Mouse (Mus musculus): Measurements from ENCODE around the gene Pafah1b3. TPM values are rescaled to one million over a fixed set of nuclear protein-coding genes. Genes with fewer than 3 reads are reported as not detected.
A peak's percentile ranks its signal among the peaks of the same experiment; 100 is the strongest.

Gene Pafah1b3
- polyA plus RNA-seq, 1 experiment from 2014 or later = 571 TPM

DNA sequence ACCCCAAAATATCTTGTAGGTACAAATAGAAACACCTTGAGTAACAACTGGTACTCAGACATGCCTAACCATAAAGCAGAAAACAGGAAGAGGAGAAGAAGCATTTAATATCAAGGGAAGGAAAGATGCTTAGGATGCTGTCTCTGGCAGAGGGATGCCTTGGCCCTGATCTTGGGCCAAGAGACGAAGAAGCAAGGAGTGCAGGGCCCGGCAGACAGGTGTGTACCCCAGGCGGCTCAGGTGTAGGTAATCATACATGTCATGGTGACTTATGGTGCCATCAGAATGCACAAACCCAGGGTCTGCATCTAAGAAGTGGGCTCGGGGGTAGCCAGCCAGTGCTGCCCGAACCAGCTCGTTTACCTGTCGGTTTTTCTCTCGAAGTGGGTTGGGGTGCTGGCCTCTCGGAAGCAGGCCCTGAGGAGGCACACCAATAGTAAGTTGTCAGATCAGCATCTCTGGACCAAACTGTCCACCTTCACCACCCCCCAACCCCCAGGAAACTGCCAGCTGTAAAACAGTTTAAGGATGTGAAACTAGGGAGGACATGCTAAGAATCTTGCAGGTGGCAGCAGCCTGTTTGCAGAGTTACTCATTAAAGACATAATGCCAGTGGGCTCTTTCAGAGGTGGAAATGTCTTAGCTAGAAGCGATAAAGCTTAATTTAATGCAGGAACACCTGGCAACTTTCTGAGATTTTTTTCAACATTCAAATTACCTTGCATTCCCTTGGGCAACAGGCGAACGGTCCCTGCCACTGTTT is 2.6 kb downstream of the Pafah1b3 start:
- Histone ChIP-seq H3K4me2 (ENCODE audit: low read length) (no peak overlapping the region), H3K27me3 (replicated peaks; ENCODE audit: control insufficient read depth, insufficient read depth, low read length) (no peaks in the 10 kb centered on the region), H3K4me1 (ENCODE audit: control insufficient read depth, insufficient read depth, low read depth, low read length) (peaks cover 16% of the 10 kb centered on the region), H3K9ac (ENCODE audit: low read depth, low read length) (no peak overlapping the region), H3K4me3 (ENCODE audit: low read length) (no peak overlapping the region), H3K27ac (ENCODE audit: low read depth, low read length) (no peak overlapping the region; the same call in 1 of the 2 replicates), H3K36me3 (ENCODE audit: control insufficient read depth, insufficient read depth, low read length) (peaks cover 35% of the 10 kb centered on the region), H3K9me3 (ENCODE audit: control insufficient read depth, low read length) (no peaks in the 10 kb centered on the region)
- no peak for ATAC-seq
- 90% methylated on average over 12 of the region's 12 CpGs for WGBS

DNA sequence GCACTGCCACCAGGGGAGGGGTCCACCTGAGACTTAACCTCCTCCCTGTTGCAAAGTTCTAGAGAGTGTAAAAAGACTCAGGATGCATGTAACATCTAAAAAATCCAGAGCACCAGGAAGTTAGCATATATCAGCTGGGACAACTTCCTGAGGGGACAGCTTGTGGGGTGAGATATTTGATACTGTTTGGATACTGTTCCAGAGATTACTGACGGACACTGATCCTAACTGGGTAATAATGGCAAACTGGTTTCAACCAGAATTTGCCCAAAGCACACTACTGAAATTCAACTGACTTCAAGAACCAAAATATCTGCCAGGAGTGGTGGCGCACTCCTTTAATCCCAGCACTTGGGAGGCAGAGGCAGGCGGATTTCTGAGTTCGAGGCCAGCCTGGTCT is 3.3 kb downstream of the Pafah1b3 start:
- H3K4me2 ChIP-seq (ENCODE audit: low read length) = no peak overlapping the region
- H3K9me3 ChIP-seq (ENCODE audit: control insufficient read depth, low read length) = no peaks in the 10 kb centered on the region
- peaks cover 41% of the 10 kb centered on the region for H3K36me3 ChIP-seq (ENCODE audit: control insufficient read depth, insufficient read depth, low read length)
- no peak overlapping the region for H3K9ac ChIP-seq (ENCODE audit: low read depth, low read length)
- no peak overlapping the region for H3K27ac ChIP-seq (ENCODE audit: low read depth, low read length)
- H3K4me3 ChIP-seq (ENCODE audit: low read length) = no peak overlapping the region
- H3K4me1 ChIP-seq (ENCODE audit: control insufficient read depth, insufficient read depth, low read depth, low read length) = peaks cover 16% of the 10 kb centered on the region
- WGBS = 90% methylated on average over 4 of the region's 4 CpGs
- ATAC-seq = no peak
- no peaks in the 10 kb centered on the region for H3K27me3 ChIP-seq (replicated peaks; ENCODE audit: control insufficient read depth, insufficient read depth, low read length)

DNA sequence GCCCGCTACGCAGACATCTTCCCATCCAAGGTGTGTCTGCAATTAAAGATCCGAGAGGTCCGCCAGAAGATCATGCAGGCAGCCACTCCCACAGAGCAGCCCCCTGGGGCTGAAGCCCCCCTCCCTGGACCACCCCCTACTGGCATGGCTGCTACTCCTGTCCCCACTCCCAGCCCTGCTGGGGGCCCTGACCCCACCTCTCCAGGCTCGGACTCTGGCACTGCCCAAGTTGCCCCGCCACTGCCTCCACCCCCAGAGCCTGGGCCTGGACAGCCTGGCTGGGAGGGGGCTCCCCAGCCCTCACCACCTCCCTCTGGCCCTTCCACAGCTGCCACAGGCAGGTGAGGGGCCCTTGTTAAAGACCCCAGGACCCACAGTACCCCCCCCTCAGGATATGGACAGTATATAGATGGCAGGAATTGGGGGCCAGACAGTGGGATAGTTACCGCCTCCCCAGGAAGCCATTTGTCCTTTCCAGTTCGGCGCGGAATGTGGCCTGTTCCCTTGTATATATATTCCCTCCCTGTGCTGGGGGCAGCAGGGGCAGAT is 4.5 kb downstream of the Pafah1b3 start:
- Histone ChIP-seq H3K4me3 (ENCODE audit: low read length) (no peak overlapping the region), H3K27me3 (replicated peaks; ENCODE audit: control insufficient read depth, insufficient read depth, low read length) (no peaks in the 10 kb centered on the region), H3K4me2 (ENCODE audit: low read length) (no peak overlapping the region), H3K4me1 (ENCODE audit: control insufficient read depth, insufficient read depth, low read depth, low read length) (peaks cover 16% of the 10 kb centered on the region), H3K36me3 (ENCODE audit: control insufficient read depth, insufficient read depth, low read length) (peaks cover 53% of the 10 kb centered on the region), H3K27ac (ENCODE audit: low read depth, low read length) (peak overlapping the region; percentile 37; the same call in 1 of the 2 replicates), H3K9ac (ENCODE audit: low read depth, low read length) (no peak overlapping the region), H3K9me3 (ENCODE audit: control insufficient read depth, low read length) (no peaks in the 10 kb centered on the region)
- ATAC-seq = no peak
- WGBS = 75% methylated on average over 9 of the region's 10 CpGs

DNA sequence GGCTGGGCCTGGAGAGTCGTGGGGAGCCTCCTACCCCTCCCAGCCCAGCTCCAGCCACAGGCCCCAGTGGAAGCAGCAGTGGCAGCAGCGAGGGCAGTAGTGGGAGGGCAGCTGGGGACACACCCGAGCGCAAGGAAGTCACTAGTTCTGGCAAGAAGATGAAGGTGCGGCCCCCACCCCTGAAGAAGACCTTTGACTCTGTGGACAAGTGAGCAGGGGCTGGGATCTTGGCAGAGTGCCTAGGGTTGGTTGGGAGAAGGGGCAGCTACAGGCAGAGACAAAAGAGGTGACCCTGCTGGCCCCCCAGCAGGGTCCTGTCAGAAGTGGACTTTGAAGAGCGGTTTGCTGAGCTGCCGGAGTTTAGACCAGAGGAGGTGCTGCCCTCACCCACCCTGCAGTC is 5.7 kb downstream of the Pafah1b3 start:
- Histone ChIP-seq H3K9ac (ENCODE audit: low read depth, low read length) (no peak overlapping the region), H3K4me3 (ENCODE audit: low read length) (no peak overlapping the region), H3K27me3 (replicated peaks; ENCODE audit: control insufficient read depth, insufficient read depth, low read length) (no peaks in the 10 kb centered on the region), H3K4me1 (ENCODE audit: control insufficient read depth, insufficient read depth, low read depth, low read length) (peaks cover 16% of the 10 kb centered on the region), H3K36me3 (ENCODE audit: control insufficient read depth, insufficient read depth, low read length) (peaks cover 63% of the 10 kb centered on the region), H3K9me3 (ENCODE audit: control insufficient read depth, low read length) (no peaks in the 10 kb centered on the region), H3K4me2 (ENCODE audit: low read length) (no peak overlapping the region), H3K27ac (ENCODE audit: low read depth, low read length) (no peak overlapping the region)
- WGBS = 54% methylated on average over 7 of the region's 7 CpGs
- no peak for ATAC-seq

DNA sequence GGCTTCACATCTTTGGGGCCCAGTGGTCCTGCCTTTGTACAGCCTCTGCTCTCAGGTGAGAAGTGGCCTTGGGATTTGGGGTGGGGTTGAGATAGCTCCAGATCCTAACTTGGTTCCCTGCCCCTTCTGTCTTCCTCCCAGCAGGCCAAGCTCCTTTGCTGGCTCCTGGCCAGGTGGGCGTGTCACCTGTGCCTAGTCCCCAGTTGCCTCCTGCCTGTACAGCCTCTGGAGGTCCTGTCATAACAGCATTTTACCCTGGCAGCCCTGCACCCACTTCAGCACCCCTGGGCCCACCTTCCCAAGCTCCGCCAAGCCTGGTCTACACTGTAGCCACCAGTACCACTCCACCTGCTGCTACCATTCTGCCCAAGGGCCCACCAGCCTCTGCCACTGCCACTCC is 6.9 kb downstream of the Pafah1b3 start:
- 83% methylated on average over 2 of the region's 2 CpGs for WGBS

DNA sequence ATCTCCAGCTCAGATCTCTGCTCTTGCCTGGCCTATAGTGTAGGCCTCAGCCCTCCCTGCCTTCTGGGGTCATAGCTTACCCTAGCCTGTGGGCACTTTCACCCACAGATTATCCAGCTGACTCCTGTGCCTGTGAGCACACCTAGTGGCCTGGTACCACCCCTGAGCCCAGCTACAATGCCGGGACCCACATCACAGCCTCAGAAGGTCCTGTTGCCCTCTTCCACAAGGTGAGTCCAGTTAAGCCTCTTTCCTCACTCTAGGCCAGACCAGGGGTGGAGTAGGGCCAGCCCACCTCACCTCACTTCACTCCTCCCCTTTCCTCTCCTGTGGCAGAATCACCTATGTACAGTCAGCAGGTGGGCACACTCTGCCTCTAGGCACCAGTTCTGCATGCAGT is 7.3 kb downstream of the Pafah1b3 start:
- no peaks in the 10 kb centered on the region for H3K27me3 ChIP-seq (replicated peaks; ENCODE audit: control insufficient read depth, insufficient read depth, low read length)
- H3K27ac ChIP-seq (ENCODE audit: low read depth, low read length) = no peak overlapping the region
- H3K9me3 ChIP-seq (ENCODE audit: control insufficient read depth, low read length) = no peaks in the 10 kb centered on the region
- ATAC-seq = peak; percentile 5; the same call in 1 of the 2 replicates
- H3K4me1 ChIP-seq (ENCODE audit: control insufficient read depth, insufficient read depth, low read depth, low read length) = peaks cover 5% of the 10 kb centered on the region
- no peak overlapping the region for H3K9ac ChIP-seq (ENCODE audit: low read depth, low read length)
- H3K4me3 ChIP-seq (ENCODE audit: low read length) = no peak overlapping the region
- H3K4me2 ChIP-seq (ENCODE audit: low read length) = no peak overlapping the region
- H3K36me3 ChIP-seq (ENCODE audit: control insufficient read depth, insufficient read depth, low read length) = peaks cover 75% of the 10 kb centered on the region
- WGBS = 100% methylated on average over 1 of the region's 1 CpGs

More for the DNA sequence above, 6.9 kb downstream of the Pafah1b3 start:
- no peak overlapping the region for H3K4me2 ChIP-seq (ENCODE audit: low read length)
- peaks cover 9% of the 10 kb centered on the region for H3K4me1 ChIP-seq (ENCODE audit: control insufficient read depth, insufficient read depth, low read depth, low read length)
- no peaks in the 10 kb centered on the region for H3K27me3 ChIP-seq (replicated peaks; ENCODE audit: control insufficient read depth, insufficient read depth, low read length)
- H3K27ac ChIP-seq (ENCODE audit: low read depth, low read length) = no peak overlapping the region; the same call in 1 of the 2 replicates
- no peak overlapping the region for H3K4me3 ChIP-seq (ENCODE audit: low read length)
- H3K9ac ChIP-seq (ENCODE audit: low read depth, low read length) = no peak overlapping the region
- no peaks in the 10 kb centered on the region for H3K9me3 ChIP-seq (ENCODE audit: control insufficient read depth, low read length)
- ATAC-seq = no peak
- H3K36me3 ChIP-seq (ENCODE audit: control insufficient read depth, insufficient read depth, low read length) = peaks cover 75% of the 10 kb centered on the region

DNA sequence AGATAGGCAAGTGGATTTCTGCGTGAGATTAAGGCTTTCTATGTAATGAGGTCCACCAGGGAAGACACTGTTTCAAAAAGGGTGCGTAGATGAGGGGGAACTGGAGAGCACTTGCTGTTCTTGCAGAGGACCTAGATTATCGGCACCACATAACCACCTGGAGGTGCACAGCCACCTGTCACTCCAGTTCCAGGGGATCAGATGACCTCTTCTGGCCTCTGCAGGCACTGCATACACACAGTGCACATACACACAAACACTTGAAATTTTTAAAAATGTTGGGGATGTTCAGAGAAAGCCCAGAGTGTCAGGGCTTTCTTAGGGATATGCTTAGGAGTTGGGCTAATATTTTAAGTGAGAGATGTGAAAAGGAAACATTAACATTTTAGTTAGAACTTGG is 7.9 kb downstream of the Pafah1b3 start:
- Histone ChIP-seq H3K4me1 (ENCODE audit: control insufficient read depth, insufficient read depth, low read depth, low read length) (peaks cover 2% of the 10 kb centered on the region), H3K9ac (ENCODE audit: low read depth, low read length) (no peak overlapping the region), H3K27me3 (replicated peaks; ENCODE audit: control insufficient read depth, insufficient read depth, low read length) (no peaks in the 10 kb centered on the region), H3K4me3 (ENCODE audit: low read length) (no peak overlapping the region), H3K9me3 (ENCODE audit: control insufficient read depth, low read length) (no peaks in the 10 kb centered on the region), H3K36me3 (ENCODE audit: control insufficient read depth, insufficient read depth, low read length) (peaks cover 75% of the 10 kb centered on the region), H3K4me2 (ENCODE audit: low read length) (no peak overlapping the region), H3K27ac (ENCODE audit: low read depth, low read length) (no peak overlapping the region)
- ATAC-seq = no peak
- 93% methylated on average over 3 of the region's 3 CpGs for WGBS

DNA sequence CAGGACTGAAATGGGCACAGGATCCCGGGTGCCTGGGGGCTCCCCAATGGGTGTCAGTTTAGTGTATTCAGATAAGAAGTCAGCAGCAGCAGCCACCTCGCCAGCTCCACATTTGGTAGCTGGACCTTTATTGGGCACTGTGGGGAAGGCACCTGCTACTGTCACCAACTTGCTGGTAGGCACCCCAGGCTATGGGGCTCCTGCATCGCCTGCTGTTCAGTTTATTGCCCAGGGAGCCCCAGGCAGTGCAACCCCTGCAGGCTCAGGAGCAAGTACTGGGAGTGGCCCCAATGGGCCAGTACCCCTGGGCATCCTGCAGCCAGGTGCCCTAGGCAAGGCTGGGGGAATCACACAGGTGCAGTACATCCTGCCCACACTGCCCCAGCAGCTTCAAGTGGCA is 9.1 kb downstream of the Pafah1b3 start:
- ATAC-seq = no peak
- WGBS = 88% methylated on average over 3 of the region's 3 CpGs
- H3K27ac ChIP-seq (ENCODE audit: low read depth, low read length) = no peak overlapping the region

DNA sequence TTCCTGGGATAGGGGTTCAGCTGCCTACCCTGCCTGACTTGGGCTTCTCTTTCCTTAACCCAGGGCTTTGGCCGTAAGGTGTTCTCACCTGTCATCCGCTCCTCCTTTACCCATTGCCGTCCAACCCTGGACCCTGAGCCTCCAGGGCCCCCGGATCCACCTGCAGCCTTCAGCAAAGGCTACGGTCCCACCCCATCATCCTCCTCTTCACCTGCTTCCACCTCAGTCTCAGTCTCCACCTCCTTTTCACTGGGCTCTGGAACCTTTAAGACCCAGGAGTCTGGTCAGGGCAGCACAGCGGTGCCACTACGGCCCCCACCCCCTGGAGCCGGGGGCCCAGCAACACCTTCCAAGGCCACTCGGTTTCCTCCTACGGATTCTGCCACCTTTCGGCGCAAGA is 9.8 kb downstream of the Pafah1b3 start:
- Histone ChIP-seq H3K27me3 (replicated peaks; ENCODE audit: control insufficient read depth, insufficient read depth, low read length) (no peaks in the 10 kb centered on the region), H3K9me3 (ENCODE audit: control insufficient read depth, low read length) (no peaks in the 10 kb centered on the region), H3K27ac (ENCODE audit: low read depth, low read length) (no peak overlapping the region), H3K36me3 (ENCODE audit: control insufficient read depth, insufficient read depth, low read length) (peaks cover 68% of the 10 kb centered on the region), H3K9ac (ENCODE audit: low read depth, low read length) (no peak overlapping the region), H3K4me2 (ENCODE audit: low read length) (no peak overlapping the region), H3K4me1 (ENCODE audit: control insufficient read depth, insufficient read depth, low read depth, low read length) (peaks cover 19% of the 10 kb centered on the region), H3K4me3 (ENCODE audit: low read length) (no peak overlapping the region)
- no peak for ATAC-seq
- whole genome bisulfite sequencing = 89% methylated on average over 12 of the region's 12 CpGs

More for the DNA sequence above, 9.1 kb downstream of the Pafah1b3 start:
- H3K9me3 ChIP-seq (ENCODE audit: control insufficient read depth, low read length) = no peaks in the 10 kb centered on the region
- peaks cover 14% of the 10 kb centered on the region for H3K4me1 ChIP-seq (ENCODE audit: control insufficient read depth, insufficient read depth, low read depth, low read length)
- H3K9ac ChIP-seq (ENCODE audit: low read depth, low read length) = no peak overlapping the region
- no peaks in the 10 kb centered on the region for H3K27me3 ChIP-seq (replicated peaks; ENCODE audit: control insufficient read depth, insufficient read depth, low read length)
- H3K4me2 ChIP-seq (ENCODE audit: low read length) = no peak overlapping the region
- peaks cover 70% of the 10 kb centered on the region for H3K36me3 ChIP-seq (ENCODE audit: control insufficient read depth, insufficient read depth, low read length)
- H3K4me3 ChIP-seq (ENCODE audit: low read length) = no peak overlapping the region

All from hindbrain, embryonic 16.5 days (tissue).